Mouse (Mus musculus): ENCODE data around the gene Hist1h3f. TPM values are rescaled to one million over a fixed set of nuclear protein-coding genes. Genes with fewer than 3 reads are reported as not detected.

Gene Hist1h3f
- polyA plus RNA-seq, 1 experiment from 2014 or later = not detected

Other genes with a start within 250 kb of the Hist1h3f start
- 102 TPM for gene Zfp322a, start 174.8 kb upstream of the Hist1h3f start, polyA plus RNA-seq (2014; fragmentation: Illumina TruSeq; extraction: RNeasy Lipid Tissue Mini Kit (QIAGEN cat#74804); ENCODE audit: low read depth, low replicate concordance)
- 2.9 TPM for gene Abt1, start 120.2 kb upstream of the Hist1h3f start, polyA plus RNA-seq (2014; fragmentation: Illumina TruSeq; extraction: RNeasy Lipid Tissue Mini Kit (QIAGEN cat#74804); ENCODE audit: low read depth, low replicate concordance)
- gene Btn1a1, start 78.2 kb upstream of the Hist1h3f start, polyA plus RNA-seq (2014; fragmentation: Illumina TruSeq; extraction: RNeasy Lipid Tissue Mini Kit (QIAGEN cat#74804); ENCODE audit: low read depth, low replicate concordance) = not detected
- gene Btn2a2, start 55.2 kb upstream of the Hist1h3f start, polyA plus RNA-seq (2014; fragmentation: Illumina TruSeq; extraction: RNeasy Lipid Tissue Mini Kit (QIAGEN cat#74804); ENCODE audit: low read depth, low replicate concordance) = not detected
- not detected for gene Hist1h4h, start 13.0 kb upstream of the Hist1h3f start, polyA plus RNA-seq (2014; fragmentation: Illumina TruSeq; extraction: RNeasy Lipid Tissue Mini Kit (QIAGEN cat#74804); ENCODE audit: low read depth, low replicate concordance)
- not detected for gene Hist1h2af, start 10.1 kb upstream of the Hist1h3f start, polyA plus RNA-seq (2014; fragmentation: Illumina TruSeq; extraction: RNeasy Lipid Tissue Mini Kit (QIAGEN cat#74804); ENCODE audit: low read depth, low replicate concordance)
- not detected for gene Hist1h3g, start 8.6 kb upstream of the Hist1h3f start, polyA plus RNA-seq (2014; fragmentation: Illumina TruSeq; extraction: RNeasy Lipid Tissue Mini Kit (QIAGEN cat#74804); ENCODE audit: low read depth, low replicate concordance)
- gene Hist1h2bh, start 660 bp upstream of the Hist1h3f start, polyA plus RNA-seq (2014; fragmentation: Illumina TruSeq; extraction: RNeasy Lipid Tissue Mini Kit (QIAGEN cat#74804); ENCODE audit: low read depth, low replicate concordance) = 2.7 TPM
- not detected for gene Hist1h4f, start 7.6 kb downstream of the Hist1h3f start, polyA plus RNA-seq (2014; fragmentation: Illumina TruSeq; extraction: RNeasy Lipid Tissue Mini Kit (QIAGEN cat#74804); ENCODE audit: low read depth, low replicate concordance)
- gene Hist1h1d, start 9.2 kb downstream of the Hist1h3f start, polyA plus RNA-seq (2014; fragmentation: Illumina TruSeq; extraction: RNeasy Lipid Tissue Mini Kit (QIAGEN cat#74804); ENCODE audit: low read depth, low replicate concordance) = 0.70 TPM
- gene Hist1h3e, start 18.3 kb downstream of the Hist1h3f start, polyA plus RNA-seq (2014; fragmentation: Illumina TruSeq; extraction: RNeasy Lipid Tissue Mini Kit (QIAGEN cat#74804); ENCODE audit: low read depth, low replicate concordance) = not detected
- gene Hist1h2ae, start 27.2 kb downstream of the Hist1h3f start, polyA plus RNA-seq (2014; fragmentation: Illumina TruSeq; extraction: RNeasy Lipid Tissue Mini Kit (QIAGEN cat#74804); ENCODE audit: low read depth, low replicate concordance) = not detected
- 2.4 TPM for gene Hist1h2bg, start 27.3 kb downstream of the Hist1h3f start, polyA plus RNA-seq (2014; fragmentation: Illumina TruSeq; extraction: RNeasy Lipid Tissue Mini Kit (QIAGEN cat#74804); ENCODE audit: low read depth, low replicate concordance)
- not detected for gene Hist1h2bf, start 30.1 kb downstream of the Hist1h3f start, polyA plus RNA-seq (2014; fragmentation: Illumina TruSeq; extraction: RNeasy Lipid Tissue Mini Kit (QIAGEN cat#74804); ENCODE audit: low read depth, low replicate concordance)
- not detected for gene Hist1h2ad, start 30.3 kb downstream of the Hist1h3f start, polyA plus RNA-seq (2014; fragmentation: Illumina TruSeq; extraction: RNeasy Lipid Tissue Mini Kit (QIAGEN cat#74804); ENCODE audit: low read depth, low replicate concordance)
- gene Hist1h3d, start 31.7 kb downstream of the Hist1h3f start, polyA plus RNA-seq (2014; fragmentation: Illumina TruSeq; extraction: RNeasy Lipid Tissue Mini Kit (QIAGEN cat#74804); ENCODE audit: low read depth, low replicate concordance) = 2.2 TPM
- gene Hist1h4d, start 37.5 kb downstream of the Hist1h3f start, polyA plus RNA-seq (2014; fragmentation: Illumina TruSeq; extraction: RNeasy Lipid Tissue Mini Kit (QIAGEN cat#74804); ENCODE audit: low read depth, low replicate concordance) = 0.76 TPM
- 15.6 TPM for gene Hist1h2be, start 77.1 kb downstream of the Hist1h3f start, polyA plus RNA-seq (2014; fragmentation: Illumina TruSeq; extraction: RNeasy Lipid Tissue Mini Kit (QIAGEN cat#74804); ENCODE audit: low read depth, low replicate concordance)
- 1.3 TPM for gene Hist1h1e, start 78.5 kb downstream of the Hist1h3f start, polyA plus RNA-seq (2014; fragmentation: Illumina TruSeq; extraction: RNeasy Lipid Tissue Mini Kit (QIAGEN cat#74804); ENCODE audit: low read depth, low replicate concordance)
- 1.7 TPM for gene Hist1h2ac, start 139.9 kb downstream of the Hist1h3f start, polyA plus RNA-seq (2014; fragmentation: Illumina TruSeq; extraction: RNeasy Lipid Tissue Mini Kit (QIAGEN cat#74804); ENCODE audit: low read depth, low replicate concordance)
- gene Hist1h2bc, start 140.1 kb downstream of the Hist1h3f start, polyA plus RNA-seq (2014; fragmentation: Illumina TruSeq; extraction: RNeasy Lipid Tissue Mini Kit (QIAGEN cat#74804); ENCODE audit: low read depth, low replicate concordance) = 322 TPM
- not detected for gene Hist1h1t, start 151.8 kb downstream of the Hist1h3f start, polyA plus RNA-seq (2014; fragmentation: Illumina TruSeq; extraction: RNeasy Lipid Tissue Mini Kit (QIAGEN cat#74804); ENCODE audit: low read depth, low replicate concordance)
- not detected for gene Hist1h4c, start 154.4 kb downstream of the Hist1h3f start, polyA plus RNA-seq (2014; fragmentation: Illumina TruSeq; extraction: RNeasy Lipid Tissue Mini Kit (QIAGEN cat#74804); ENCODE audit: low read depth, low replicate concordance)
- 85.7 TPM for gene Hfe, start 166.8 kb downstream of the Hist1h3f start, polyA plus RNA-seq (2014; fragmentation: Illumina TruSeq; extraction: RNeasy Lipid Tissue Mini Kit (QIAGEN cat#74804); ENCODE audit: low read depth, low replicate concordance)
- 40.8 TPM for gene Hist1h1c, start 194.8 kb downstream of the Hist1h3f start, polyA plus RNA-seq (2014; fragmentation: Illumina TruSeq; extraction: RNeasy Lipid Tissue Mini Kit (QIAGEN cat#74804); ENCODE audit: low read depth, low replicate concordance)
- gene Hist1h3c, start 201.6 kb downstream of the Hist1h3f start, polyA plus RNA-seq (2014; fragmentation: Illumina TruSeq; extraction: RNeasy Lipid Tissue Mini Kit (QIAGEN cat#74804); ENCODE audit: low read depth, low replicate concordance) = not detected
- not detected for gene Hist1h2bb, start 202.7 kb downstream of the Hist1h3f start, polyA plus RNA-seq (2014; fragmentation: Illumina TruSeq; extraction: RNeasy Lipid Tissue Mini Kit (QIAGEN cat#74804); ENCODE audit: low read depth, low replicate concordance)
- not detected for gene Hist1h2ab, start 207.1 kb downstream of the Hist1h3f start, polyA plus RNA-seq (2014; fragmentation: Illumina TruSeq; extraction: RNeasy Lipid Tissue Mini Kit (QIAGEN cat#74804); ENCODE audit: low read depth, low replicate concordance)
- not detected for gene Hist1h3b, start 208.2 kb downstream of the Hist1h3f start, polyA plus RNA-seq (2014; fragmentation: Illumina TruSeq; extraction: RNeasy Lipid Tissue Mini Kit (QIAGEN cat#74804); ENCODE audit: low read depth, low replicate concordance)
- gene Hist1h4b, start 213.0 kb downstream of the Hist1h3f start, polyA plus RNA-seq (2014; fragmentation: Illumina TruSeq; extraction: RNeasy Lipid Tissue Mini Kit (QIAGEN cat#74804); ENCODE audit: low read depth, low replicate concordance) = not detected
- not detected for gene Hist1h4a, start 217.2 kb downstream of the Hist1h3f start, polyA plus RNA-seq (2014; fragmentation: Illumina TruSeq; extraction: RNeasy Lipid Tissue Mini Kit (QIAGEN cat#74804); ENCODE audit: low read depth, low replicate concordance)
- gene Hist1h3a, start 218.3 kb downstream of the Hist1h3f start, polyA plus RNA-seq (2014; fragmentation: Illumina TruSeq; extraction: RNeasy Lipid Tissue Mini Kit (QIAGEN cat#74804); ENCODE audit: low read depth, low replicate concordance) = not detected
- not detected for gene Hist1h1a, start 219.6 kb downstream of the Hist1h3f start, polyA plus RNA-seq (2014; fragmentation: Illumina TruSeq; extraction: RNeasy Lipid Tissue Mini Kit (QIAGEN cat#74804); ENCODE audit: low read depth, low replicate concordance)
- 0.99 TPM for gene Trim38, start 225.9 kb downstream of the Hist1h3f start, polyA plus RNA-seq (2014; fragmentation: Illumina TruSeq; extraction: RNeasy Lipid Tissue Mini Kit (QIAGEN cat#74804); ENCODE audit: low read depth, low replicate concordance)